Mouse (Mus musculus): ENCODE results near the gene Mtmr11. TPM values are rescaled to one million over a fixed set of nuclear protein-coding genes. Genes with fewer than 3 reads are reported as not detected.

Mtmr11 gene
- 1 to 10 TPM; 3.8 to 4.4 TPM for total RNA-seq (2021)

GRCm38 (mm10) chr3:96161869-96162840, at the start of gene Mtmr11:
TSS of gene Mtmr11 (plus strand) at chr3:96162004.
- no peak for DNase-seq (ENCODE audit: extremely low spot score in 1 of 2, low spot score in 1 of 2)

- DNase-seq (ENCODE audit: extremely low spot score in 1 of 2, low spot score in 1 of 2), result no peak
These were observed 48.6 kb upstream of the Mtmr11 start for GRCm38 (mm10) chr3:96113251-96113650.

- no peak for DNase-seq (ENCODE audit: extremely low spot score in 1 of 2, low spot score in 1 of 2)
These were observed 43.7 kb upstream of the Mtmr11 start for GRCm38 (mm10) chr3:96118142-96118541.

GRCm38 (mm10) chr3:96118702-96119101, 43.1 kb upstream of the Mtmr11 start:
- DNase-seq (ENCODE audit: extremely low spot score in 1 of 2, low spot score in 1 of 2), result no peak

GRCm38 (mm10) chr3:96124235-96124634, 37.6 kb upstream of the Mtmr11 start:
- DNase-seq (ENCODE audit: extremely low spot score in 1 of 2, low spot score in 1 of 2), result no peak

GRCm38 (mm10) chr3:96128128-96128527, 33.7 kb upstream of the Mtmr11 start:
- DNase-seq (ENCODE audit: extremely low spot score in 1 of 2, low spot score in 1 of 2), result no peak

GRCm38 (mm10) chr3:96132478-96132877, 29.3 kb upstream of the Mtmr11 start:
- no peak for DNase-seq (ENCODE audit: extremely low spot score in 1 of 2, low spot score in 1 of 2)

- DNase-seq (ENCODE audit: extremely low spot score in 1 of 2, low spot score in 1 of 2), result no peak
These were observed 28.4 kb upstream of the Mtmr11 start for GRCm38 (mm10) chr3:96133327-96133905.

GRCm38 (mm10) chr3:96135011-96135410, 26.8 kb upstream of the Mtmr11 start:
- no peak for DNase-seq (ENCODE audit: extremely low spot score in 1 of 2, low spot score in 1 of 2)

GRCm38 (mm10) chr3:96147950-96148349, 13.9 kb upstream of the Mtmr11 start:
- no peak for DNase-seq (ENCODE audit: extremely low spot score in 1 of 2, low spot score in 1 of 2)

GRCm38 (mm10) chr3:96151836-96152235, 10.0 kb upstream of the Mtmr11 start:
- DNase-seq (ENCODE audit: extremely low spot score in 1 of 2, low spot score in 1 of 2), result no peak

GRCm38 (mm10) chr3:96152611-96153010, 9.2 kb upstream of the Mtmr11 start:
- no peak for DNase-seq (ENCODE audit: extremely low spot score in 1 of 2, low spot score in 1 of 2)

- DNase-seq (ENCODE audit: extremely low spot score in 1 of 2, low spot score in 1 of 2), result no peak
These were observed 6.3 kb upstream of the Mtmr11 start for GRCm38 (mm10) chr3:96155501-96155900.

GRCm38 (mm10) chr3:96159820-96160219, 2.0 kb upstream of the Mtmr11 start:
- DNase-seq (ENCODE audit: extremely low spot score in 1 of 2, low spot score in 1 of 2), result no peak

- DNase-seq (ENCODE audit: extremely low spot score in 1 of 2, low spot score in 1 of 2), result no peak
These were observed 1.5 kb upstream of the Mtmr11 start for GRCm38 (mm10) chr3:96160222-96160802.

GRCm38 (mm10) chr3:96160803-96161516, 844 bp upstream of the Mtmr11 start:
- DNase-seq (ENCODE audit: extremely low spot score in 1 of 2, low spot score in 1 of 2), result no peak

GRCm38 (mm10) chr3:96163040-96163439, 1.2 kb downstream of the Mtmr11 start:
- DNase-seq (ENCODE audit: extremely low spot score in 1 of 2, low spot score in 1 of 2), result no peak

- DNase-seq (ENCODE audit: extremely low spot score in 1 of 2, low spot score in 1 of 2), result no peak
These were observed 6.8 kb downstream of the Mtmr11 start for GRCm38 (mm10) chr3:96168466-96169158.

- no peak for DNase-seq (ENCODE audit: extremely low spot score in 1 of 2, low spot score in 1 of 2)
These were observed 8.5 kb downstream of the Mtmr11 start for GRCm38 (mm10) chr3:96170276-96170675.

- DNase-seq (ENCODE audit: extremely low spot score in 1 of 2, low spot score in 1 of 2), result no peak
These were observed 9.3 kb downstream of the Mtmr11 start for GRCm38 (mm10) chr3:96170976-96171545.
